Mouse (Mus musculus) midbrain, postnatal 0 days (tissue): ENCODE data around the gene Tns3. TPM values are rescaled to one million over a fixed set of nuclear protein-coding genes. Genes with fewer than 3 reads are reported as not detected.

ENCODE experiments used
- ATAC-seq: fragments of 200-750 bp; cut with Nextera tagmentation; 2 replicates; pipeline ENCODE4 v1.8.0; 2017; ENCODE audit warnings: moderate number of reproducible peaks, mild to moderate bottlenecking, moderate TSS enrichment, moderate library complexity; ENCODE audit not compliant: low FRiP score
- DNase-seq: peaks from one replicate; pipeline ENCODE4 v3.0.0-alpha.2; 2015; ENCODE audit warnings: low spot score
- H3K27ac ChIP-seq: fragments of 300-500 bp; sonication (generic); 2 replicates; pipeline ENCODE4 v1.5.1; 2014; ENCODE audit warnings: low read depth, mild to moderate bottlenecking, low read length, mixed read lengths
- H3K27me3 ChIP-seq: fragments of 300-500 bp; sonication (generic); 2 replicates; pipeline ENCODE4 v1.6.1; 2014; ENCODE audit warnings: low read length, control low read depth, mixed read lengths; ENCODE audit not compliant: insufficient read depth
- H3K36me3 ChIP-seq: fragments of 300-500 bp; sonication (generic); 2 replicates; pipeline ENCODE4 v1.6.1; 2014; ENCODE audit warnings: low read length, control low read depth, mixed read lengths; ENCODE audit not compliant: insufficient read depth
- H3K4me1 ChIP-seq: fragments of 300-500 bp; sonication (generic); 2 replicates; pipeline ENCODE4 v1.6.1; 2014; ENCODE audit warnings: mild to moderate bottlenecking, control low read depth, antibody characterized with exemption, low read length, mixed read lengths; ENCODE audit not compliant: insufficient read depth
- H3K4me2 ChIP-seq: fragments of 300-500 bp; sonication (generic); 2 replicates; pipeline ENCODE4 v1.6.1; 2014; ENCODE audit warnings: low read depth, mild to moderate bottlenecking, low read length, mixed read lengths; ENCODE audit not compliant: poor library complexity, severe bottlenecking
- H3K4me3 ChIP-seq: fragments of 300-500 bp; sonication (generic); 2 replicates; pipeline ENCODE4 v1.5.1; 2014; ENCODE audit warnings: low read depth, mild to moderate bottlenecking, low read length, moderate library complexity
- H3K9ac ChIP-seq: fragments of 300-500 bp; sonication (generic); replicated peaks from 2 replicates; pipeline ENCODE4 v1.6.1; 2014; ENCODE audit warnings: mild to moderate bottlenecking, low read length, moderate library complexity, mixed read lengths; ENCODE audit not compliant: poor library complexity, severe bottlenecking
- H3K9me3 ChIP-seq: fragments of 300-500 bp; sonication (generic); 2 replicates; pipeline ENCODE4 v1.6.1; 2016; ENCODE audit warnings: low read length, control low read depth
- CTCF ChIP-seq: IDR thresholded peaks from 2 replicates; pipeline ENCODE4 v1.5.1; 2016; ENCODE audit warnings: antibody characterized with exemption, mild to moderate bottlenecking
- WGBS: fragments of 180-500 bp; shearing (Covaris S2); extraction: QIAGEN DNeasy Blood & Tissue Kit; methylation state at CpG from one replicate; pipeline ENCODE4 v1.1.7; 2014; 5-methylcytosine and 5-hydroxymethylcytosine counted together
- polyA plus RNA-seq: library from polyadenylated mRNA; unstranded; fragments of >200 nt; fragmentation: Nextera tagmentation; extraction: Ambion mirVana; gene quantifications from 2 replicates; pipeline ENCODE4 v1.2.1, GENCODE M21; 2015
- total RNA-seq: library from RNA; depleted of rRNA; stranded (reverse); fragments of >200 nt; gene quantifications from 2 replicates; pipeline ENCODE4 v1.2.3, GENCODE M21; 2014

The Tns3 gene
- total and polyA plus RNA-seq, 2 experiments from 2014 or later = 4.9 to 38.7 TPM

DNA sequence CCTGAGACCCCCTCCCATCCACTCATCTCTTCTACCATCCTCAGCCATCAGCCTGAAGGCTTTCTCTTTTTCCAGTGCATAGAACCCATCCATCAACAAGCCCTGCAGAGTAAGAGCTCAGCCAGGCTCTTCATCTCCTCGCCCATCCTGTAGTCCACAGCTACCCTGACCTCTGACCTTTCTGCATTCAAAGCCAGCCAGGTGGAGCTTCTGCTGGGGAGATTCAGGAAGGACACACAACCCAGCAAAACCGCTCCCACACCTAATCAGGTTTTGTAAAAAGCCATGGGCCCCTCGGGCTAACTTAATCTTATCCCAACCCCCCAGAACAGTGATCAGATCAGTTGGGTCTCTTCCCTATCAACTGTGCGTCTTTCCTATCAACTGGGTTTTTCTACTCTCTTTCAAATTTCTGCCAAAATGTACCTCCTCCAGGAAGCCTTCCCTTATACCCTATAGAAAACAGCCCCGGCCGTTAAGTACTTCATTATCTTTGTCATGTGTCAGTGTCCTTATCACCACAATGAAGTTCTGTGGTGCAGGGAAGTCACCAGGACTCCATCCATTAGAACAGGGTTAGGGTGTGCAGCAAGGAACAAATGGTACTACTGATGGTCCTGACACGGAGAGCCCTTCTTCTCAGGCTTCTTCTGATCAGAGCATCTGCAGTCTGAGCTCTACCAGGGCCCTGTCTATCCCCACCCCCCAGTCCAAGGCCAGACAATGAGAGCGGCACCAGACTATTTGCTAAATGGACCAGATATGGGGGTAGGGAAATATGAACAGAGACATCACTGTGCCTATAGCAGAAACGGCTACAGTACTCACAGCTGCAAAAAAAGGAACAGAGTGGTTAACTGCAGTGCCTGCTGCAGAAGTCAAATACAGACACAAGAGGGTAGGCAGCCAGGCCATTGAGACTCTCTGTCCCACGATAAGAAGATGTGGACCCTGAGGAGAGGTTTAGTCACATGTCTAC, 26.6 kb downstream of the Tns3 start:
- Histone ChIP-seq H3K27ac (no peak overlapping the region), H3K4me1 (no peaks in the 10 kb centered on the region), H3K9ac (no peak overlapping the region), H3K36me3 (no peaks in the 10 kb centered on the region), H3K9me3 (no peaks in the 10 kb centered on the region), H3K4me2 (no peak overlapping the region), H3K27me3 (no peaks in the 10 kb centered on the region), H3K4me3 (no peak overlapping the region)
- ATAC-seq = no peak
- WGBS = 79% methylated on average over 10 of the region's 10 CpGs
- DNase-seq = no peak
- no peak for TF ChIP-seq CTCF

DNA sequence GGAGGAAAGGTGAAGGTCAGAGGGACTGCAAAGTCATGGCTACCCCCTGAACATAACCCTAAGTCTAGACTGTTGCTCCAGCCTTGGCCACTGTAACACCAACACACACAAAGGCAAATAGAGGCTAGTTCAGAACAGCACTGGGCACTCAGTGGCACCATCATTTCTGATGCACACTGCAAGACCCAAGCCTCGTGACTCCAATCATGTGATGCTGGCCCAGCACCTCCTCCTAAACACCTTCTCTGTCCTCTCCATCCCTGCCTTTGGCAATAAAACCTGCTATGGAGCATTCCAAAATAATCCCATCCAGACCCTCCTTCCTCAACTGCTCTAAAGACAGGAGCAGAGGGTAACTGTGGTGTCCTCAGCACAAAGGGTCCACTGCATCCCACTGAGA, 27.7 kb downstream of the Tns3 start:
- DNase-seq = no peak
- ATAC-seq = no peak
- H3K4me1 ChIP-seq = no peaks in the 10 kb centered on the region
- H3K27ac ChIP-seq = no peak overlapping the region
- no peaks in the 10 kb centered on the region for H3K36me3 ChIP-seq
- no peaks in the 10 kb centered on the region for H3K27me3 ChIP-seq
- no peaks in the 10 kb centered on the region for H3K9me3 ChIP-seq
- no peak overlapping the region for H3K4me2 ChIP-seq
- no peak for TF ChIP-seq CTCF
- WGBS = 75% methylated on average over 1 of the region's 1 CpGs
- H3K4me3 ChIP-seq = no peak overlapping the region
- H3K9ac ChIP-seq = no peak overlapping the region

DNA sequence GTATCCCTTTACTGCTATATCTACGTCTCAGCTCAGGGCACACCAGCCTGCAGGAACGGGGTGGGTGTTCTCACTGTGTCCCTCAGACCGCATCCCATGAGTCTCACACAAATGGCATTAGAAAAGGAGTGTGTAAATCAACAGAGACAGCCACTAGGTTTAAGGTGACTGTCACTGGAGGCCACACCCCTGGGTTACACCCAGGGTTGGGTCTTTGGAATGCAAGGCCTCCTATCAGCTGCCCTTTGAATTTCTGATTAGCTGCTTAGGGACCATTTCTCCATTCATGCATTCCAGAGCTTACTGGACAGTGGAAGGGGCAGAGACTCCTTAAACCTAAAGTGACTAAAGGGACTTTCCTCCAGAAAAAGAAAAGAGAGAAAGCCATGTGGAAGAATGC, 28.6 kb downstream of the Tns3 start:
- DNase-seq (no peak), ATAC-seq (no peak)
- H3K4me1 ChIP-seq = no peaks in the 10 kb centered on the region
- H3K27me3 ChIP-seq = no peaks in the 10 kb centered on the region
- H3K9me3 ChIP-seq = no peaks in the 10 kb centered on the region
- no peak overlapping the region for H3K27ac ChIP-seq
- no peak overlapping the region for H3K4me2 ChIP-seq
- TF ChIP-seq CTCF = no peak
- H3K9ac ChIP-seq = no peak overlapping the region
- 79% methylated on average over 3 of the region's 3 CpGs for whole genome bisulfite sequencing
- H3K36me3 ChIP-seq = no peaks in the 10 kb centered on the region
- no peak overlapping the region for H3K4me3 ChIP-seq

DNA sequence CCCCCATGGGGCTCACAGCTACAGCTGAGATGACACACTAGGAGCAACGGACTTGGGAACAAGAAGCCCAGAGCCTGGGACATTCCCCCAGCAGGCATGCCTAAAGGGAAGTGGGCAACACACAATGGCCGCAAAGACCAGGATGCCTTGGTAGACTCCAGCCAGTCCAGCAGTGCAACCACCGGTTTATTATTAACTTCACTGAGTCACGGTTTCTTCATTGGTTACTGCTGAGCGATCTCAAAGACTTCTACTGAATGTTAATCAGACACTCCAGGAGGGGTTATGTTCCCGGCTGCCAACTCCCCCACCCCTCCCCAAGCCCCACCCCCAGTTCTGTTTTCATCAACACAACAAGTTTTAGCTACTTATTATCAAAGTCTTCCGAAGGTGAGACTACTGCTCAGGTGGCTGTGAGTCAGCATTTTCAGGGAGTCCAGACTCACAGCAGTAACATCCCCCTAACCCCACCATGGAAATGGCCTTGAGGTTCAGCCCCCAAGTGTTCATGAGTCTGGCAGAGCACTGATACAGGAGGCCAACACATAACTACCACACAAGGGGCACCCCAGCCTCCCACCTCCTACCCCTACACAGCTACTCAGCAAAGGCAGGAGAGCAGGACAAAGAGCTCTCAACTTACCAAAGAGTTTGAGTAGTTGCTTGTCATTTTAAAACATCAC, 29.5 kb downstream of the Tns3 start:
- Histone ChIP-seq H3K4me2 (no peak overlapping the region), H3K36me3 (no peaks in the 10 kb centered on the region), H3K9me3 (no peaks in the 10 kb centered on the region), H3K9ac (no peak overlapping the region), H3K27me3 (no peaks in the 10 kb centered on the region), H3K4me3 (no peak overlapping the region), H3K4me1 (no peaks in the 10 kb centered on the region), H3K27ac (no peak overlapping the region)
- ATAC-seq = no peak
- TF ChIP-seq CTCF = no peak
- no peak for DNase-seq
- WGBS = 76% methylated on average over 7 of the region's 7 CpGs

DNA sequence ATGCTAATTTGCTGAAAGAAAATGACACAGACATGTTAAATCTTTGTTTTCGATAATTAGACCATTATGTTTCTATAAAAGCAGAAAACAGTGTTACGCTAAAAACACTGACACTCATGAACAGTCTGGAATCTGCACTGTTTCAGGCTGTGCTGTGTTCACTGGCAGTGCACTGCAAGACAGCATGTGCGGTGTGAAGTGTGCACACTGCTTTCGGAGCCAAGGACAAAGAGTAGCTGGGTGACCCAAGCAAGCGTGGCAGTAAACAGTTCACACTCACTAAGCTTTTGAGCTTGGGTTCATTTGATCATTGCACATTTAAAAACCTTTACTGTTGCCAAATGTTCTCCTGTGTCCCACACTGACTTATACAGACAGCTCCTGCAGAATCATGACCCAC, 32.2 kb downstream of the Tns3 start:
- no peak overlapping the region for H3K9ac ChIP-seq
- H3K4me2 ChIP-seq = no peak overlapping the region
- H3K4me3 ChIP-seq = no peak overlapping the region
- no peaks in the 10 kb centered on the region for H3K36me3 ChIP-seq
- no peak for TF ChIP-seq CTCF
- no peaks in the 10 kb centered on the region for H3K9me3 ChIP-seq
- ATAC-seq (peak; percentile 50; the same call in 1 of the 2 replicates), DNase-seq (no peak)
- no peaks in the 10 kb centered on the region for H3K27me3 ChIP-seq
- H3K4me1 ChIP-seq = no peaks in the 10 kb centered on the region
- H3K27ac ChIP-seq = no peak overlapping the region
- WGBS = 81% methylated on average over 5 of the region's 5 CpGs

DNA sequence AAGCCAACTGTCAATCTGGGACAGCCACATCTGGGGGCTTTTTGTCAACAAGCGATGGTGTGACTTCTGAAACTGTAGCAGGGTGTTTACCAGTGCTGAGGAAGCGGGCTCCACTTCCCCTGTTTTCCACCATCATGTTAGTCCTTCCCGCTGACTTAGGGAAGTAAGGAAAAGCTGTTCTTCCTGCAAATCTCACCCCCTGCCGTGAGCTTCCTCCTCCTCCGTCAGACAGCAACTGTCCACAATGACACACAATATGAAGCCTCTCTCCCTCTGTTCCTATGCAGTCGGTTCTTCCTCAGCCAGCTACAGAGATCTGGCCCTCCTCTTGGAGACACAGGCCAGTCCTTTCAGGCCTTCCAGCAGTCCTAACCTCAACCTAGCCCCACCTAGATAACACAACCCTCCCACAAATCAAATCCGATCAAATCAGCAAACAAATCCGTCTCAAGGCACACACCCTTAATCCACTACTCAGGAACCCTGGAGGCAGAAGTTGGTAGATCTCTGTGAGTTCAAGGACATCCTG, 34.4 kb downstream of the Tns3 start:
- no peak overlapping the region for H3K9ac ChIP-seq
- ATAC-seq (no peak), DNase-seq (no peak)
- H3K4me1 ChIP-seq = no peaks in the 10 kb centered on the region
- H3K4me3 ChIP-seq = no peak overlapping the region
- no peaks in the 10 kb centered on the region for H3K36me3 ChIP-seq
- no peak overlapping the region for H3K27ac ChIP-seq
- TF ChIP-seq CTCF = no peak
- 84% methylated on average over 8 of the region's 8 CpGs for WGBS
- no peaks in the 10 kb centered on the region for H3K27me3 ChIP-seq
- no peak overlapping the region for H3K4me2 ChIP-seq
- H3K9me3 ChIP-seq = no peaks in the 10 kb centered on the region
